Mouse (Mus musculus): Measurements from ENCODE around the gene Abcf2.

GRCm38 (mm10) chr5:24605980-24606665 lies 28.9 kb upstream of the Abcf2 start:
- TF ChIP-seq CTCF (IDR thresholded peaks at IDR 0.05; ENCODE audit: low read depth, low read length) (no peak), POLR2A (IDR thresholded peaks at IDR 0.05; ENCODE audit: extremely low read depth, insufficient read depth, low read length) (no peak)
